Mouse (Mus musculus): ENCODE measurements at regions not wholly inside any gene's neighbourhood (a gene's known extent, or its start where the extent isn't known, plus 50 kb on each side); places are given as distances from the start of the nearest gene placed in this dataset.

GRCm38 (mm10) chr4:56686141-56686540, 53.7 kb upstream of the Gm26657 start:
- Histone ChIP-seq H3K4me1 (ENCODE audit: control insufficient read depth, insufficient read depth, insufficient read length, low read length) (no peaks in the 10 kb centered on the region), H3K4me3 (ENCODE audit: insufficient read depth, low read depth, low read length) (no peak overlapping the region), H3K27ac (replicated peaks; ENCODE audit: low read depth, low read length) (no peak overlapping the region)

GRCm38 (mm10) chr4:56685696-56686095, 54.2 kb upstream of the Gm26657 start:
- no peak overlapping the region for H3K4me3 ChIP-seq (ENCODE audit: insufficient read depth, low read depth, low read length)
- H3K4me1 ChIP-seq (ENCODE audit: control insufficient read depth, insufficient read depth, insufficient read length, low read length), result no peaks in the 10 kb centered on the region
- no peak overlapping the region for H3K27ac ChIP-seq (replicated peaks; ENCODE audit: low read depth, low read length)

- Histone ChIP-seq H3K27ac (replicated peaks; ENCODE audit: low read depth, low read length) (no peak overlapping the region), H3K4me1 (ENCODE audit: control insufficient read depth, insufficient read depth, insufficient read length, low read length) (no peaks in the 10 kb centered on the region), H3K4me3 (ENCODE audit: insufficient read depth, low read depth, low read length) (no peak overlapping the region)
These were observed 54.7 kb upstream of the Gm26657 start for GRCm38 (mm10) chr4:56685123-56685522.

GRCm38 (mm10) chr4:56684031-56684430, 55.8 kb upstream of the Gm26657 start:
- no peak overlapping the region for H3K27ac ChIP-seq (replicated peaks; ENCODE audit: low read depth, low read length)
- H3K4me1 ChIP-seq (ENCODE audit: control insufficient read depth, insufficient read depth, insufficient read length, low read length), result no peaks in the 10 kb centered on the region
- H3K4me3 ChIP-seq (ENCODE audit: insufficient read depth, low read depth, low read length), result no peak overlapping the region

GRCm38 (mm10) chr4:56681121-56681520, 58.7 kb upstream of the Gm26657 start:
- H3K27ac ChIP-seq (replicated peaks; ENCODE audit: low read depth, low read length), result no peak overlapping the region
- H3K4me1 ChIP-seq (ENCODE audit: control insufficient read depth, insufficient read depth, insufficient read length, low read length), result no peaks in the 10 kb centered on the region
- H3K4me3 ChIP-seq (ENCODE audit: insufficient read depth, low read depth, low read length), result no peak overlapping the region

GRCm38 (mm10) chr4:56673868-56674267, 66.0 kb upstream of the Gm26657 start:
- Histone ChIP-seq H3K4me1 (ENCODE audit: control insufficient read depth, insufficient read depth, insufficient read length, low read length) (no peaks in the 10 kb centered on the region), H3K4me3 (ENCODE audit: insufficient read depth, low read depth, low read length) (no peak overlapping the region), H3K27ac (replicated peaks; ENCODE audit: low read depth, low read length) (no peak overlapping the region)

- no peaks in the 10 kb centered on the region for H3K4me1 ChIP-seq (ENCODE audit: control insufficient read depth, insufficient read depth, insufficient read length, low read length)
- H3K4me3 ChIP-seq (ENCODE audit: insufficient read depth, low read depth, low read length), result no peak overlapping the region
- H3K27ac ChIP-seq (replicated peaks; ENCODE audit: low read depth, low read length), result no peak overlapping the region
These were observed 74.9 kb upstream of the Gm26657 start for GRCm38 (mm10) chr4:56664921-56665320.

GRCm38 (mm10) chr4:56661816-56662215, 78.1 kb upstream of the Gm26657 start:
- Histone ChIP-seq H3K4me3 (ENCODE audit: insufficient read depth, low read depth, low read length) (no peak overlapping the region), H3K4me1 (ENCODE audit: control insufficient read depth, insufficient read depth, insufficient read length, low read length) (no peaks in the 10 kb centered on the region), H3K27ac (replicated peaks; ENCODE audit: low read depth, low read length) (no peak overlapping the region)

- H3K4me1 ChIP-seq (ENCODE audit: control insufficient read depth, insufficient read depth, insufficient read length, low read length), result no peaks in the 10 kb centered on the region
- no peak overlapping the region for H3K27ac ChIP-seq (replicated peaks; ENCODE audit: low read depth, low read length)
- no peak overlapping the region for H3K4me3 ChIP-seq (ENCODE audit: insufficient read depth, low read depth, low read length)
These were observed 82.8 kb upstream of the Gm26657 start for GRCm38 (mm10) chr4:56657046-56657445.

- H3K4me1 ChIP-seq (ENCODE audit: control insufficient read depth, insufficient read depth, insufficient read length, low read length), result no peaks in the 10 kb centered on the region; the same call in 1 of the 2 replicates
- H3K4me3 ChIP-seq (ENCODE audit: insufficient read depth, low read depth, low read length), result no peak overlapping the region
- no peak overlapping the region for H3K27ac ChIP-seq (replicated peaks; ENCODE audit: low read depth, low read length)
These were observed 85.5 kb upstream of the Gm26657 start for GRCm38 (mm10) chr4:56654327-56654726.

- H3K27ac ChIP-seq (replicated peaks; ENCODE audit: low read depth, low read length), result 0 out of 2 replicates have a peak overlapping the region, but pooled peaks have one; percentile 27
- no peak overlapping the region for H3K4me3 ChIP-seq (ENCODE audit: insufficient read depth, low read depth, low read length)
- no peaks in the 10 kb centered on the region; the same call in 1 of the 2 replicates for H3K4me1 ChIP-seq (ENCODE audit: control insufficient read depth, insufficient read depth, insufficient read length, low read length)
These were observed 87.1 kb upstream of the Gm26657 start for GRCm38 (mm10) chr4:56652819-56653218.

- no peak overlapping the region for H3K27ac ChIP-seq (replicated peaks; ENCODE audit: low read depth, low read length)
- no peak overlapping the region for H3K4me3 ChIP-seq (ENCODE audit: insufficient read depth, low read depth, low read length)
- H3K4me1 ChIP-seq (ENCODE audit: control insufficient read depth, insufficient read depth, insufficient read length, low read length), result no peaks in the 10 kb centered on the region; the same call in 1 of the 2 replicates
These were observed 90.1 kb upstream of the Gm26657 start for GRCm38 (mm10) chr4:56649731-56650130.

- H3K27ac ChIP-seq (replicated peaks; ENCODE audit: low read depth, low read length), result no peak overlapping the region
These were observed 95.6 kb upstream of the Gm26657 start for GRCm38 (mm10) chr4:56643999-56644962.

GRCm38 (mm10) chr4:56643491-56643890, 96.4 kb upstream of the Gm26657 start:
- Histone ChIP-seq H3K4me3 (ENCODE audit: insufficient read depth, low read depth, low read length) (no peak overlapping the region), H3K27ac (replicated peaks; ENCODE audit: low read depth, low read length) (no peak overlapping the region), H3K4me1 (ENCODE audit: control insufficient read depth, insufficient read depth, insufficient read length, low read length) (peaks cover 6% of the 10 kb centered on the region; the same call in 1 of the 2 replicates)

More at GRCm38 (mm10) chr4:56643999-56644962, 95.6 kb upstream of the Gm26657 start:
- Histone ChIP-seq H3K4me3 (ENCODE audit: insufficient read depth, low read depth, low read length) (no peak overlapping the region), H3K4me1 (ENCODE audit: control insufficient read depth, insufficient read depth, insufficient read length, low read length) (no peaks in the 10 kb centered on the region)

- no peak overlapping the region for H3K27ac ChIP-seq (replicated peaks; ENCODE audit: low read depth, low read length)
- no peak overlapping the region for H3K4me3 ChIP-seq (ENCODE audit: insufficient read depth, low read depth, low read length)
- H3K4me1 ChIP-seq (ENCODE audit: control insufficient read depth, insufficient read depth, insufficient read length, low read length), result peaks cover 7% of the 10 kb centered on the region; the same call in 1 of the 2 replicates
These were observed 100.2 kb upstream of the Gm26657 start for GRCm38 (mm10) chr4:56639709-56640108.
